Mouse (Mus musculus): ENCODE measurements around the gene Triml1. TPM values are rescaled to one million over a fixed set of nuclear protein-coding genes. Genes with fewer than 3 reads are reported as not detected.

Triml1 gene
- polyA plus RNA-seq, 1 experiment from 2014 or later: not detected

Other genes with a start within 250 kb of the Triml1 start
- gene Triml2, start 39.1 kb upstream of the Triml1 start, polyA plus RNA-seq (2016; fragmentation: Nextera tagmentation; extraction: Ambion mirVana): not detected in 2 replicates
- gene Zfp42, start 165.5 kb upstream of the Triml1 start, polyA plus RNA-seq (2016; fragmentation: Nextera tagmentation; extraction: Ambion mirVana): not detected in 2 replicates